Mouse (Mus musculus) cerebellum, adult 2 months (tissue): ENCODE results near the gene Polr1a. TPM values are rescaled to one million over a fixed set of nuclear protein-coding genes. Genes with fewer than 3 reads are reported as not detected.
"Not testable (repeated sequence)": the region's sequence is repeated elsewhere in the genome, so short reads cannot be mapped to it uniquely, and the experiment has no call there.

Source experiments
- DNase-seq, 2 experiments: peaks; one replicate each; pipeline ENCODE4 v3.0.0; 2021
- H3K27ac ChIP-seq: fragments of 200-500 bp; 2 replicates; pipeline ENCODE4 v1.5.1; 2012; ENCODE audit warnings: low read length, control low read depth, inconsistent platforms; ENCODE audit not compliant: insufficient read depth
- H3K27me3 ChIP-seq: fragments of 200-500 bp; 2 replicates; pipeline ENCODE4 v1.6.1; 2012; ENCODE audit warnings: inconsistent platforms, mild to moderate bottlenecking, low read length, moderate library complexity; ENCODE audit not compliant: control insufficient read depth, insufficient read depth
- H3K4me1 ChIP-seq: fragments of 200-500 bp; 2 replicates; pipeline ENCODE4 v1.6.1; 2011; ENCODE audit warnings: low read length; ENCODE audit not compliant: control insufficient read depth, insufficient read depth
- H3K4me3 ChIP-seq: fragments of 200-500 bp; replicated peaks from 2 replicates; pipeline ENCODE3; 2011; ENCODE audit warnings: mild to moderate bottlenecking, low read depth, low read length, control low read depth; ENCODE audit not compliant: insufficient read depth
- CTCF ChIP-seq: fragments of 200-500 bp; IDR thresholded peaks from 2 replicates; pipeline ENCODE4 v1.5.1; 2011; ENCODE audit warnings: low read depth, mild to moderate bottlenecking, control low read depth, low read length, moderate library complexity, borderline replicate concordance; ENCODE audit not compliant: insufficient read depth
- POLR2A ChIP-seq: fragments of 200-500 bp; IDR thresholded peaks from 2 replicates; pipeline ENCODE4 v1.6.1; 2011; ENCODE audit warnings: low read length, control low read depth, borderline replicate concordance; ENCODE audit not compliant: insufficient read depth
- WGBS: fragments of 180-500 bp; shearing (Covaris S2); methylation state at CpG from one replicate; pipeline ENCODE4 v1.1.7; 2018; 5-methylcytosine and 5-hydroxymethylcytosine counted together
- polyA plus RNA-seq: library from polyadenylated mRNA; depleted of rRNA; stranded (reverse); fragments of >200 nt; gene quantifications from 2 replicates; pipeline ENCODE4 v1.2.3, GENCODE M21; 2012

Gene Polr1a
- polyA plus RNA-seq, 1 experiment: 19.6 TPM

DNA sequence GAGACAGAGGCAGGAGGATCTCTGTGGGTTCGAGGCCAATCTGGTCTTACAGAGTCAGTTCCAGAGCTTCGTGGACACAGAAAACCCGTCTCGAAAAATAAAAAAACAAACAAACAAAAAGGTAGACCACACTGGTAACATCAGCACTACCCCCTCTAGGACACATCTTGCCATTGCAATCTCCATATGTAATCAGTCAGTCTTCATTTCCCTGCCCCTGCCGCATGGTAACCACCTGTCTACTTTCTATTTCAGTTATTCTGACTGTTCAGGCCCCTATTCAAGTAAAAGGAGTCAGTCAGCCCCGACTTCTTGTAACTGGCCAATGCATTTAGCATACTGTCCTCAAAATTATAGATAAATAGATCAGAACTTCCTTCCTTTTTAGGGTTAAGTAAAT lies 987 bp downstream of the Polr1a start:
- H3K27me3 ChIP-seq: no peaks in the 10 kb centered on the region
- H3K4me3 ChIP-seq: no peak overlapping the region
- DNase-seq: peak in 1 of 2 experiments; percentile 11
- TF ChIP-seq CTCF (no peak), POLR2A (no peak)
- H3K4me1 ChIP-seq: no peaks in the 10 kb centered on the region
- H3K27ac ChIP-seq: no peak overlapping the region
- 73% methylated on average over 6 of the region's 6 CpGs for WGBS

DNA sequence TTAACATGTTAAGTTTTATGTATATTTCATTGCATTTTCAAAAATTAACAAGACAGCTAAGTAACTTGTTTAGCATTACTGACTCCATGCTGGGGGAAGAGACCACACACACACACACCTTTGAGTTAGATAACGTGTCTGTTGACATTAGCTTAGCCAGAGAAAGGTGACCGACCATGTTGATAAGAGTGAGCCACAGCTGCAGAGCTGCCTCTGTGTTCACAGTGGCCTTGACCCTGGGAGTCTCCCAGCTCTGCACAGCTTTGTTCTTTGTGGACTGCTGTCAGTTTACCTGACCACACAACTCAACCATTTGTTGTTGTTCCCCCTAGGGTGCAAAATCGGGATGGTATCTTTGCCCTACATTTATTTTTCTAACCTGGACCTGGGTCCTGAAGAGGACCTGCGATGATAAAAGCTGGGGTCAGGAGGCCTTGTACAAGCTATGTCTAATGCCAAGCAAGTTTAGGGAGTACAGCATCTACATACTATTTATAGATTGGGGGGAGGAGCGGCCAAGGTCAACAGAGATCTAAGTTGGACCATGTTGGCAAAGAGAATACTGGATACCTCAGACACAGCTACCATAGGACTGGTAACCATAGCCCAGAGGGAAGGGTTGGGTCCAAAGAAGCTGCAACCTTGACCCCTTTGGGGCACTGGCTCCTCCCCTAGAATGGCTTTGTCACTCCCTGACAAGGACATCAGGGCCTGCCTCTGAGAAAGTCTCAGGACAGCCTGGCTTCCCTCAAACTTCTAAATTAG lies 3.0 kb downstream of the Polr1a start:
- DNase-seq: no peak
- H3K27me3 ChIP-seq: no peaks in the 10 kb centered on the region
- no peak overlapping the region for H3K4me3 ChIP-seq
- no peak for TF ChIP-seq POLR2A
- no peak for TF ChIP-seq CTCF
- no peaks in the 10 kb centered on the region for H3K4me1 ChIP-seq
- no peak overlapping the region for H3K27ac ChIP-seq
- 85% methylated on average over 5 of the region's 5 CpGs for WGBS

DNA sequence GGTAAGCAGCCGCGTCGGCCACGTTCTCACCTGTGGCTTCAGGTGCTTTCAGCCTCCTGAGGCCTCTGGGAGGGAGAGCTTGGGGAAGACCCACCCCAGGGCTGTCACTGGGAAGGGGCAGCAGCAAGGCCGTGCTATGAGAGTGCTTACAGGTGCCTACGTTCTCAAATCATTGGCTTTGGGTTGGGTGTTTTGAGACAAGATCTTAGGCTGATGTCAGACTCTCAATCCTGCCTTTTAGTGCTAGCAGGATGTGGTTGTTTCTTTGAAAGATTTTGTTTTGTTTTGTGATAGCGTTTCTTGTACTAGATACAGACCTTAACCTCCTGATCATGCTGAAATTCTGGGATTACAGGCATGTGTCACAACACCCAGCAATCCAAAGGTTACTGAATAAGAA lies 11.9 kb downstream of the Polr1a start:
- DNase-seq: no peak
- no peaks in the 10 kb centered on the region for H3K27me3 ChIP-seq
- no peak overlapping the region for H3K27ac ChIP-seq
- H3K4me3 ChIP-seq: no peak overlapping the region
- TF ChIP-seq POLR2A (no peak), CTCF (no peak)
- WGBS: 95% methylated on average over 7 of the region's 7 CpGs
- no peaks in the 10 kb centered on the region for H3K4me1 ChIP-seq

DNA sequence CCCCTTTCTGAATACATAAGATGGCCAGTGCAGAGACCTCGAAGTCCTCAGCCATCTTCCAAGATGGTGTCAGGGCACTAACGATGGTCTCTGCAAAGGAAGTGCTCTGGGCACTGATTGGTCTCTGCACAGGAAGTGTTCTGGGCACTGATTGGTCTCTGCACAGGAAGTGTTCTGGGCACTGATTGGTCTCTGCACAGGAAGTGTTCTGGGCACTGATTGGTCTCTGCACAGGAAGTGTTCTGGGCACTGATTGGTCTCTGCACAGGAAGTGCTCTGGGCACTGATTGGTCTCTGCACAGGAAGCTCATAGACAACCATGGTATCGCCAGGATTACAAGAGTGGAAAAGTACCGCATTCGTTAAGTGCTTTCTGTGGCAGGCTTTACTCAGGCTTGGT lies 16.4 kb downstream of the Polr1a start:
- not testable (repeated sequence) for H3K4me3 ChIP-seq, H3K27ac ChIP-seq
- 92% methylated on average over 5 of the region's 5 CpGs for WGBS

DNA sequence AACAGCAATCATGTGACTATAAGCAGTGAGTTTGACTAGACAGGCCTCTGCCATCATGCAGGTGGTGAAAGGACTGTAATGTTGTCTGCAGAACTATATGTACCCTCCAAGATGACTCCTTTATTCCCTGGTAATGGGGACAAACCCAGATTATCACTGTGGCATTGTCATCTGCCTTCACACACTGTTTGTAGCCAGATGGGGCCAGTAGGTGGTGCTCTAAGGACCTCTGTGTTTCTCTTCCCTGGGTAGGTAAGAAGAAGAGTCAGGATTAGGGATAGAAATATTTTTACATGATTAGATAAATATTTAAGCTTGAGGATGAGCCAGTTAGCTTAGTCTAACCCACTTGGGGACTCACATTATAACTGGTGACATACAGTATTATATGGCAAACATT lies 19.1 kb downstream of the Polr1a start:
- peak; percentile 70 to 77 for DNase-seq
- H3K4me1 ChIP-seq: no peaks in the 10 kb centered on the region
- no peak overlapping the region for H3K27ac ChIP-seq
- TF ChIP-seq CTCF (peak; percentile 86), POLR2A (no peak)
- no peaks in the 10 kb centered on the region for H3K27me3 ChIP-seq
- H3K4me3 ChIP-seq: no peak overlapping the region

More for the DNA sequence above, 16.4 kb downstream of the Polr1a start:
- H3K4me1 ChIP-seq, H3K27me3 ChIP-seq, DNase-seq: not testable (repeated sequence)

DNA sequence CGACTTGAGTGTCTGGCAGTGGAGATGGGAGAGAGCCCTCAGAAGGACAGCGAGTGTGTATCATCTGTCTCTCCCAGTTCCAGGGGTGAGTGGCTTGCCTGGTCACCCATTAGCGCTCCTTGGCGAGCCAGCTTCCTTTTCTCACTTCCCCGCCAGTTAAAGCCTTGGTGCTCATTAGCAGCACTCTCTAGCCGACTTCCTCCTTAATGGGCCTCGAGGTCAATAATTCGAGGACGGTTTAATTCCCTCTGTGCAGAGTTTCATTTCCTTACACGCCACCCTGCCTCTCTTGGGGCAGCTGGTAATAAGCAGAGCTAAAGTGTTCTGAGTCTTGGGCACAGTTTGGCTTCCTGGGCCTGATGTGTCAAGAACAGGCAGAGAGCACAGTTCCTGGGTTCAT lies 21.2 kb downstream of the Polr1a start:
- TF ChIP-seq POLR2A (no peak), CTCF (no peak)
- H3K4me3 ChIP-seq: no peak overlapping the region
- no peak for DNase-seq
- no peak overlapping the region for H3K27ac ChIP-seq
- no peaks in the 10 kb centered on the region for H3K4me1 ChIP-seq
- H3K27me3 ChIP-seq: no peaks in the 10 kb centered on the region
- WGBS: 96% methylated on average over 10 of the region's 10 CpGs

DNA sequence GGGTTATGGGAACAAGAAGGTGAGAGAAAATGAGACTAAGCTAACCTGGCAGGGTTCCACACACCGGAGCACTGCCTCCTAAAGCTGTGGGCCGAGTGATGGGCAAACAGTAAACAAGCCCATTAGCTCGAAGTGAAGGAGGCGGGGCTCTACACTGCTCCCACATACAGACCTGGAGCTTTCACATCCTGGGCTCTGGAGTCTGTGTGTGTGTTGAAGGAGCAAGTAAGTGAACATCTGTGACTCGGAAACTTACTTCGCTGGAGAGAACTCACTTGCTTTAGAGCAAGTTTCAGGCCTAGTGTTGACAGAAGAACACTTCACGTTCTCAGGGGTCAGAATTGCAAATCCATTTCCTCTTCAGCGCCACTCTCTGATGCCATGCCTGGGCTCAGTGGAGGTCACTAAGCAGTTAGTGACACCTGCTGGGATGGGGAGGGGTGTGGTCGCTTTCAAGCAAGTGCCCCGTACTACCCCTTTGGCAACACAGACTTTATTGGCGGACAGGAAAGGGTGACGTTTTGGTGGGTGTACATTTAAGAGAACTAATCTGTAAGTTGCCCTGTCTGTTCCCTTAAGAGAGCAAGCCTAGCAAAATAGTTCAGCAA lies 22.1 kb downstream of the Polr1a start:
- no peak for TF ChIP-seq POLR2A
- TF ChIP-seq CTCF: no peak
- no peak for DNase-seq
- H3K4me3 ChIP-seq: no peak overlapping the region
- WGBS: 84% methylated on average over 12 of the region's 12 CpGs
- H3K27ac ChIP-seq: no peak overlapping the region
- no peaks in the 10 kb centered on the region for H3K27me3 ChIP-seq
- no peaks in the 10 kb centered on the region for H3K4me1 ChIP-seq

DNA sequence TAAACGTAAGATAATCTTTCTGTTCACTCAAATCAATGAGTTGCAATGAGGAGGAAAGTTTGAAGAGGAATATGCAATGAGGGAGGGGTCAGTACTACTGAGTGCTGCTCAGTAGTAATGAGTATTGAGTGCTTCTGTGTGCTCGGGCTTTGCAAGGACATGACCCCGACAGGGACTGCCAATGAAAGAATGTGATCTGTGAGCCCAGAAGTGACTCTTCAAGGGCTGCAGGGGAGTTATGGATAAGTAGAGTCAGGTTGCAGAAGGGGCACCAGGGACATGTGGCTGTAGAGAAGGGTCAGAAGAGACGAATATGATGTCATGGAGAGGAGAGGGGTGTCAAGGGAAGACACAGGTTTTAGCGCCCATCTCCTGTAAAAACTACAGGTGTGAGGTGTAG lies 23.5 kb downstream of the Polr1a start:
- Histone ChIP-seq H3K27me3 (no peaks in the 10 kb centered on the region), H3K4me1 (no peaks in the 10 kb centered on the region), H3K27ac (no peak overlapping the region), H3K4me3 (no peak overlapping the region)
- DNase-seq: no peak
- WGBS: 90% methylated on average over 5 of the region's 5 CpGs
- no peak for TF ChIP-seq POLR2A
- TF ChIP-seq CTCF: no peak
